Mouse (Mus musculus) midbrain, embryonic 14.5 days (tissue): ENCODE measurements around the gene Pan2. TPM values are rescaled to one million over a fixed set of nuclear protein-coding genes. Genes with fewer than 3 reads are reported as not detected.

Experiments used
- ATAC-seq: fragments of 200-750 bp; cut with Nextera tagmentation; 2 replicates; pipeline ENCODE4 v1.8.0; 2017; ENCODE audit warnings: moderate number of reproducible peaks, moderate library complexity; ENCODE audit not compliant: low FRiP score, low TSS enrichment
- DNase-seq: peaks from one replicate; pipeline ENCODE4 v3.0.0-alpha.2; 2015
- H3K27ac ChIP-seq: fragments of 300-500 bp; sonication (generic); replicated peaks from 2 replicates; pipeline ENCODE4 v1.5.1; 2014; ENCODE audit warnings: mild to moderate bottlenecking, low read depth, low read length, moderate library complexity
- H3K27me3 ChIP-seq: fragments of 300-500 bp; sonication (generic); 2 replicates; pipeline ENCODE4 v1.6.1; 2014; ENCODE audit warnings: low read length, control low read depth, mixed read lengths; ENCODE audit not compliant: control insufficient read depth, insufficient read depth
- H3K36me3 ChIP-seq: fragments of 300-500 bp; sonication (generic); 2 replicates; pipeline ENCODE4 v1.6.1; 2014; ENCODE audit warnings: low read length, control low read depth; ENCODE audit not compliant: control insufficient read depth, insufficient read depth
- H3K4me1 ChIP-seq: fragments of 300-500 bp; sonication (generic); 2 replicates; pipeline ENCODE4 v1.6.1; 2014; ENCODE audit warnings: mild to moderate bottlenecking, antibody characterized with exemption, low read length, control low read depth; ENCODE audit not compliant: control insufficient read depth, insufficient read depth
- H3K4me2 ChIP-seq: fragments of 300-500 bp; sonication (generic); 2 replicates; pipeline ENCODE4 v1.6.1; 2014; ENCODE audit warnings: mild to moderate bottlenecking, low read length, moderate library complexity
- H3K4me3 ChIP-seq: fragments of 300-500 bp; sonication (generic); replicated peaks from 2 replicates; pipeline ENCODE4 v1.5.1; 2014; ENCODE audit warnings: low read depth, low read length
- H3K9ac ChIP-seq: fragments of 300-500 bp; sonication (generic); replicated peaks from 2 replicates; pipeline ENCODE4 v1.6.1; 2014; ENCODE audit warnings: mild to moderate bottlenecking, low read length, moderate library complexity
- H3K9me3 ChIP-seq: fragments of 300-500 bp; sonication (generic); 2 replicates; pipeline ENCODE4 v1.6.1; 2016; ENCODE audit warnings: low read length, control low read depth, mixed read lengths; ENCODE audit not compliant: control insufficient read depth
- WGBS: fragments of 180-500 bp; shearing (Covaris S2); extraction: QIAGEN DNeasy Blood & Tissue Kit; methylation state at CpG from one replicate; pipeline ENCODE4 v1.1.7; 2014; 5-methylcytosine and 5-hydroxymethylcytosine counted together
- polyA plus RNA-seq: library from polyadenylated mRNA; unstranded; fragments of >200 nt; fragmentation: Nextera tagmentation; extraction: Ambion mirVana; gene quantifications from 2 replicates; pipeline ENCODE4 v1.2.1, GENCODE M21; 2014

The Pan2 gene
- polyA plus RNA-seq, 1 experiment from 2014 or later: 23.0 TPM

GRCm38 (mm10) chr10:128370601-128371000 is 67.5 kb downstream of the Pan2 start:
- ATAC-seq (no peak), DNase-seq (no peak)
- H3K27me3 ChIP-seq: no peaks in the 10 kb centered on the region
- H3K36me3 ChIP-seq: no peaks in the 10 kb centered on the region
- 69% methylated on average over 4 of the region's 4 CpGs for WGBS
- no peaks in the 10 kb centered on the region for H3K9me3 ChIP-seq
- no peak overlapping the region for H3K4me3 ChIP-seq
- H3K4me1 ChIP-seq: peaks cover 17% of the 10 kb centered on the region
- no peak overlapping the region for H3K4me2 ChIP-seq
- H3K27ac ChIP-seq: no peak overlapping the region
- H3K9ac ChIP-seq: no peak overlapping the region

Other genes with a start within 250 kb of the Pan2 start
- gene Ptges3, start 244.4 kb upstream of the Pan2 start, polyA plus RNA-seq: 413 and 443 TPM in 2 replicates
- gene Atp5b, start 220.1 kb upstream of the Pan2 start, polyA plus RNA-seq: 1,898 and 2,035 TPM in 2 replicates
- 14.8 and 19.4 TPM in 2 replicates for gene Baz2a, start 211.8 kb upstream of the Pan2 start, polyA plus RNA-seq
- 5.0 and 7.1 TPM in 2 replicates for gene Rbms2, start 123.0 kb upstream of the Pan2 start, polyA plus RNA-seq
- gene Gls2, start 108.9 kb upstream of the Pan2 start, polyA plus RNA-seq: 0.70 and 1.3 TPM in 2 replicates
- gene Spryd4, start 91.5 kb upstream of the Pan2 start, polyA plus RNA-seq: 15.1 and 16.8 TPM in 2 replicates
- gene Mip, start 77.5 kb upstream of the Pan2 start, polyA plus RNA-seq: 0.12 and 0.17 TPM in 2 replicates
- gene Timeless, start 71.3 kb upstream of the Pan2 start, polyA plus RNA-seq: 13.5 and 19.5 TPM in 2 replicates
- gene Apon, start 49.2 kb upstream of the Pan2 start, polyA plus RNA-seq: not detected in 2 replicates
- not detected in 2 replicates for gene Apof, start 34.7 kb upstream of the Pan2 start, polyA plus RNA-seq
- gene Stat2, start 32.8 kb upstream of the Pan2 start, polyA plus RNA-seq: 12.2 and 23.0 TPM in 2 replicates
- 0.22 TPM in 1 of 2 replicates, not detected in the other for gene Il23a, start 4.6 kb upstream of the Pan2 start, polyA plus RNA-seq
- 193 and 194 TPM in 2 replicates for gene Cnpy2, start 19.1 kb downstream of the Pan2 start, polyA plus RNA-seq
- gene Cs, start 34.4 kb downstream of the Pan2 start, polyA plus RNA-seq: 221 and 247 TPM in 2 replicates
- 50.5 and 53.0 TPM in 2 replicates for gene Coq10a, start 65.7 kb downstream of the Pan2 start, polyA plus RNA-seq
- 13.3 and 14.1 TPM in 2 replicates for gene Ankrd52, start 73.8 kb downstream of the Pan2 start, polyA plus RNA-seq
- not detected in 2 replicates for gene Slc39a5, start 97.9 kb downstream of the Pan2 start, polyA plus RNA-seq
- gene Nabp2, start 108.2 kb downstream of the Pan2 start, polyA plus RNA-seq: 142 and 144 TPM in 2 replicates
- gene Rnf41, start 108.3 kb downstream of the Pan2 start, polyA plus RNA-seq: 80.3 and 96.2 TPM in 2 replicates
- gene Smarcc2, start 155.9 kb downstream of the Pan2 start, polyA plus RNA-seq: 172 and 229 TPM in 2 replicates
- gene Myl6, start 190.8 kb downstream of the Pan2 start, polyA plus RNA-seq: 750 and 787 TPM in 2 replicates
- gene Myl6b, start 195.3 kb downstream of the Pan2 start, polyA plus RNA-seq: 5.3 and 6.8 TPM in 2 replicates
- 6.0 and 10.9 TPM in 2 replicates for gene Esyt1, start 222.5 kb downstream of the Pan2 start, polyA plus RNA-seq
- 17.6 and 19.6 TPM in 2 replicates for gene Zc3h10, start 244.4 kb downstream of the Pan2 start, polyA plus RNA-seq
- gene Rpl41, start 246.0 kb downstream of the Pan2 start, polyA plus RNA-seq: 2,375 and 2,760 TPM in 2 replicates